Mouse (Mus musculus) erythroblast, embryonic 14.5 days (primary cell): ENCODE measurements at regions not wholly inside any gene's neighbourhood (a gene's known extent, or its start where the extent isn't known, plus 50 kb on each side); places are given as distances from the start of the nearest gene placed in this dataset.

Source experiments
- GATA1 ChIP-seq: IDR thresholded peaks from 2 replicates; pipeline ENCODE4 v1.6.1; 2012; ENCODE audit warnings: low read length, inconsistent platforms, mixed read lengths
- TAL1 ChIP-seq: IDR thresholded peaks from 3 replicates; pipeline ENCODE4 v1.6.1; 2012; ENCODE audit warnings: low read length, inconsistent platforms, mixed read lengths

- TF ChIP-seq GATA1: peak; percentile 71
- TF ChIP-seq TAL1: peak; percentile 81
Measured at GRCm38 (mm10) chr15:8761132-8761531, 50.6 kb upstream of the Slc1a3 start.
